Mouse (Mus musculus) cerebellum, adult 18-20 months (tissue): ENCODE measurements around the gene Iqgap2.
A peak's percentile ranks its signal among the peaks of the same experiment; 100 is the strongest.

Source experiments
- DNase-seq, 2 experiments: peaks; one replicate each; pipeline ENCODE4 v3.0.0; 2021

The Iqgap2 gene

DNA sequence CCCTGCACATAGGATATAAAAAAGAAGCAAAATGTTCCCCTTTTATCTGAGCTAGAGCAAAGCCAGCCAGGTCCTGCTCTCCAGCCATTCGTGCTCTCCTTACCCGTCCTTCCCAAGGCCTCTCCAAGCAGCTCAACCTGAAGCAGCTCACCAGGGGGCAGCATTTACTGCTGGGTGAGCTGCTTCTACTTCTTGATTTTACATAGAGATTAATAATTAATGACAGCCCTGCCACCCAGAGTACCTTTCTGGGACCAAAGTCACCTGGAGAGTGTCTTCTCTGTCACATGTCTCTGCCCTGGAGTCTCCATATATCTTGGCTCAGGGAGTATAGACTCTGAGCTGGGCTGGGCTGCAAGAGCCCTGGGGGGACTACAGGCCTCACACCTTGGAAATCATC, 114.5 kb downstream of the Iqgap2 start:
- peak; percentile 12 to 32 for DNase-seq

- peak; percentile 46 to 59 for DNase-seq
Observed at GRCm38 (mm10) chr13:95774966-95775696, 116.6 kb downstream of the Iqgap2 start.

- DNase-seq: no peak
Observed at GRCm38 (mm10) chr13:95765017-95765416, 126.7 kb downstream of the Iqgap2 start.

DNA sequence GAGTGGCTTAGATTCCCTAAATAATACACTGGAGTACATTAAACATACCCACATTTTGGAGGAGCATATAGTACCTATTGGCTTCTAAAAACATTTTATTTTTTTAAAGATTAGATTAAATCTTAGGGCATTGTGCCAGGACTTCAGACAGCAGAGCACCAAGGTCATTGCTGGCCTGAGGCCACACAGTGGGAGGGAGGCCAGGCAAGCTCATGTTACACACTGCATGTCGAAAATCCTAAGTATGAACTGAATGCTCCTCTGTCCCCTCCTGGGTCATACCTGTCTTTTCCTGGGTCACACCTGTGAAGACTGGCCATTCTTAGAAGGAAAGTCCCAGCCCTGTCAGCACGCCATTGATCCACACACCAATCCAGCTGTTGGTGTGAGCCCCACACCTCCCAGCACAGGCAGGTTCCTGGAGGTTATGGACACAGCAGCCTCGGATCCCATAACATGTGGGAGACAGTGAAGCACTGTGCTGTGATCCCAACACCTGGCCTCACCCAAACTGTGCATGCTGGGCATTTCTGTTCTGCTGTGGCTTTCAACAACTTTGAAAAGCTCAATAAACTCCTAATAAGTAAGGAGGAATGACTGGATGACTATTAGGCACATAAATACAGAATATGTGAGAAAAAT, 127.7 kb downstream of the Iqgap2 start:
- no peak for DNase-seq

DNA sequence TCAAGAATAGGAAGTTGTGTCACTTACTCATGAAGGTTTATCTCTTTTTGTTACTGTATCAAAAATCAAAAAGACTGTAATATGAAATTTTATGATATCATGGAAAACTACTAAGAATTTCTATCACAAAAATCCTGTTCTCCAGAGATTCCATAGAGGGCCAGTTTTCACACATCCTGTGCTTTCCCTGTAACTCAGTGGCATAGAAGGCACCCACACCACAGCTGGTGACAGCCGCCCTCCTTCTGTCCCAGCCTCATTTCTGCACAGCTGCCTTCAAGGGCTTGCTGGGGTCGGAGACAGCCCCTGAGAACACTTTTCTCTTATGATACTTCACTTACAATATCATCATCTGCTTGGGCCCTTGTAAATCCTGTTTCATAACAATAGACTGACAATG, 131.9 kb downstream of the Iqgap2 start:
- DNase-seq: no peak

DNA sequence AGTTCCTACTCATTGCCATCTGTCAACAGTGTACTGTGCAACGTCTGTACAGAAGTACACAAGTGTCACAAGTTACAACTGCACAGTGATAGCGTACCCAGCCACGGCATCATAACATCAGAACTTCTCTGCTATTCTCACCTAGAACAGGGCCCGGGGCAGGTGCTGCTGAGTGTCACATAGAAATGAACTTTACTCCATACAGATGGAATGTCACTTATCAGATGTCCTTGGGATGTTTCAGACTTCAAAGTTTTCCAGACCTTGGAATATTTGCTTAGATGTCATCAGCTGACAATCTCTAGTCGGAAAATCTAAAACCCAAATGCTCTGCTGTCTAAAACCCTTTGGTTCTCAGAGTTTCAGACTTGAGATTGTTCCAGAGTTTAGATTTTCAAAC, 137.4 kb downstream of the Iqgap2 start:
- DNase-seq: no peak

DNA sequence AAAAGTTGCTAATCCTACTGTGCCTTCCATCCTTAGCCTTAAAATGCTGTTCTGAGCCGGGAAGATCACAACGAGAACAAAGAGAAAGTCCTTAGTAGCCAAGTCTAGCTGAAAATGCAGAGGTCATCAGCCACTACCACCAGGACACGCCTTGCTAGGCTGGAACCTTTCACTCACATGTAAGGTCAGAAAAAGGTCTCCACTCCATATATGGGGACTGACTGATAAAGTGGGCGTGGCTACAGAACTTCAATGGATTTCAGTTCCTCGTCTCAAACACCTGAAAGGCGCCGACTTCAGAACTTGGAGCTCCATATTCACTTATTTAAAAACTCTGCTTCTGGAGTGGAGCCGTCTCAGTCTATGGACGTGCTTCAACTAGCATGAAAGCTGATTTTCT, 139.3 kb downstream of the Iqgap2 start:
- no peak for DNase-seq

DNA sequence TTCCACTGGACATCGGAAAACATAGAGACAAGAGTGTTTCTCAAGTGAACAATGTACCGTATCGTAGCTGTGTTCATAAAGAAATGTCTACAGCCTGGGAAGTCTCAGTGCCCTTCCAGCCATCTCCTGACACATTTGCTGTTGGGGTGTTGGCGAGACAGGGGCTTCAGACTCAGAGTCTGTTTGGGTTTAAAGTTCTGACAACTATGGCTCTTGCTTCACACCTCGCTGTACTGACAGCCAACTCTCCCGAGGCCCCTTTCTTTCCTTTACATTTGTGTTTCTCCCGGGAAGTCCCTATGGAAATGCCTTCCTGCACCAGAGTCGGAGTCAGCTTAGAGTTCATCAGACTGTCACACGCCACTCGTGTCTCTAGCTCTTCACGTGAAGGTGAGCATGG, 144.2 kb downstream of the Iqgap2 start:
- no peak for DNase-seq

DNA sequence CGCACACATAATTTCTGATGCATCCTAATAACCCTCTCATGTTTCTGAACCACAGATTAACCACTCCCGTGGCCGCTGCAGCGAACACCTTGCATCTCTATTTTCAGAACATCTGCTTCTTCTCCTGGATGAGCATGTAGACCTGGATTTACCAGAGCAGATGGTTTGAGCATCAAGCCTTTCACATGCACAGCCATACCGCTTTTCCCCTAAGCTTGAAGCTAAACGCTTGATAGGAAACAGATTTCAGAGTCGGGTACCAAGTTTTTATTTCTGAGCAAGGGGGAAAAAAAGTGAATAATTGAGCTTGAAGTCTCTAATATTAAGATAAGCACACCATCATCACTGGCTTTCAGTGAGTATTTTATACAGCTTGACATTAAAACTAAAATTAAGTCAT, 144.6 kb downstream of the Iqgap2 start:
- DNase-seq: no peak

GRCm38 (mm10) chr13:95746509-95746908, 145.2 kb downstream of the Iqgap2 start:
- DNase-seq: peak; percentile 31 to 48

DNA sequence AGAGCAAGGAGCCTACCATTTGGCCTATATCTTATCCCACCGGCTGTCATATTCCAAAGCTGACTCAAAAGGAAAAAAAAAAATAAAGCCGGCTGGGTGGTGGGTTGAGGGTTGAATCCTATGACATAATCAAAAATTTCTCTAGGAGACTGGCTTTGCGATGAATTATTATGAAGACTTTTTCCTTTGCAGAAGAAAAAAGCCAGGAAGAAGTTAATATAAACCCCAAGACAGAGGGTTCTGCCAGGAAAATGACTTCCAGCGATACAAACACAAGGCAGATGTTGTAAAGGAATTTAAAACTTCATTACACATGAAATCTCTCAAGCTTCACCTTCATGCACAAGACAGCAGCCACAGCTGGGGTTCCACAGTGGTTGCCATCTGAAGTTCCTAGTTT, 146.3 kb downstream of the Iqgap2 start:
- DNase-seq: no peak

- no peak for DNase-seq
Observed at GRCm38 (mm10) chr13:95742881-95743466, 148.7 kb downstream of the Iqgap2 start.

- no peak for DNase-seq
Observed at GRCm38 (mm10) chr13:95741813-95742689, 149.7 kb downstream of the Iqgap2 start.

DNA sequence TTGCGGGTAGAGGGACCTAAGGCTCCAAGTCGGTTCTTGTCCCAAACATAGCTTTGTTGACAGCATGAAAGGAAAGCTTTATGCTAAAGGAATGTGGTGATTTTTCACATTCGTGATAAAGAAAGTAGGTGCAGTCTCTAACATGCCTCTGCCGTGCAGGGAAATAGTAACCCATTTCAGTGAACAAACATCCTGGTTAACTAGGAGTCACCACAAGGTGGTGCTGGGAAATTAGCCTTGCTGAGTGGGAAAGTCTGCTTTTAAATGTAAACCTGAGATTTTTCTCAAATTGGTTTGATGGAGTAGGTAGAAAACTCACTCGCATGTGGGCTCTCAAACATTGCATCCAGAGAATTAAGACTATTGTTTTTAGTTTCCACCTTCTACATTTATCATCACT, 152.1 kb downstream of the Iqgap2 start:
- DNase-seq: no peak

GRCm38 (mm10) chr13:95730491-95730890, 161.2 kb downstream of the Iqgap2 start:
- DNase-seq: no peak

GRCm38 (mm10) chr13:95719320-95720232, 172.1 kb downstream of the Iqgap2 start:
- peak; percentile 43 to 53 for DNase-seq

GRCm38 (mm10) chr13:95715356-95715755, 176.4 kb downstream of the Iqgap2 start:
- no peak for DNase-seq

- DNase-seq: no peak
Observed at GRCm38 (mm10) chr13:95714271-95714975, 177.3 kb downstream of the Iqgap2 start.

GRCm38 (mm10) chr13:95712570-95713268, 179.0 kb downstream of the Iqgap2 start:
- no peak for DNase-seq

DNA sequence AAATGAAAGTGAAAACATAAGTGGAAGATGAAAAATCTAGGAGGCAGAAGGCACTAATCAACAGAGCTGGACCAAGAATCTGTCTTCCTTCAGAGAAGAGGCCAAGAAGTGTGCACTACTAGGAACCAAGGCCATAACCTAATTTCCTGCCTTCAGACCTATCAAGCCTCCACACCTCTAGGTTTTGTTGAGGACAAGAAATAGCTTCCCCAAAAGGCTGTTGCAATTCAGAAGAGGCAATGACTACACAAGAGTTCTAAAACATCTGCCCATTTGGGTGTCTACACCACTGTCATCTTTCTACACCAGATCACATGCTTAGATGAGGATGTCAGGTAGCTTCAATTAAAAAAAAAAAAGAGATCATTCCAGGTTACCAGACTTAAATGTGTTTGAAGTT, 179.7 kb downstream of the Iqgap2 start:
- no peak for DNase-seq

GRCm38 (mm10) chr13:95705589-95705988, 186.1 kb downstream of the Iqgap2 start:
- DNase-seq: no peak
